Mouse (Mus musculus) frontal cortex, postnatal 25 days (tissue): Measurements from ENCODE around the gene Slc7a11.

Source experiments
- DNase-seq, 2 experiments: peaks; one replicate each; pipeline ENCODE4 v3.0.0; 2022; ENCODE audit warnings: low spot score in 2 of 2

The Slc7a11 gene

DNA sequence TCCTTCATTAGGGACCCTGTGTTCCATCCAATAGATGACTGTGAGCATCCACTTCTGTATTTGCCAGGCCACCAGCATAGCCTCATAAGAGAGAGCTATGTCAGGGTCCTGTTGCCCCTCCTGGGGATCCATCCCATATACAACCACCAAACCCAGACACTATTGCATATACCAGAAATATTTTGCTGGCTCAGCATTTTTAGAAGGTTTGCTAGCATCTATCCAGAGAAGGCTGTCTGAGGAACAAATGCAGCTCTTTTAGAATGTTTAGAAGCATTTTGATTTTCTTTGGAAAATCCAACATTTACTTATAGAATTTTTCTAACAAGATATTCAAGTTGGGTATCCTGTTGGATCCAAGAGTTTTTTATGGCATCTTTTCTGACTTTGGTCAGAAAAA, 299.3 kb downstream of the Slc7a11 start:
- DNase-seq, result no peak

DNA sequence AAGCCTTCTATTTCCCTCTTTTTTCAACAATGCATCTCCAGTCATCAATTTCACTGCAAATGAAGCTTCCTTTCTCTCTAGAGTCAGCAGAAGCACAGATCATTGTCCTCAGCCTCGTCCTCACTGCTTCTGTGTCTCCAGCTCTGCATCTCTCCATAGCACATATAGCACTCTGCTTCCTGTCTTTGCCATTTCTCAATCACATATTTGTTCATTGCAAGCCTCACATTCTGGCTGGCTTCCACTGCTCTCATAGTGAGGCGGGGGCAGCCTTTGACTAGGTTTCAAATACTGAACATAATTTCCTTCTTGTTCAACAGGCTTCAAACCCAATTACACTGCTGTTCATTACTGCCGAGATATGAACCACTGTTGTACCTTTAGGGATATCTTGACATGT, 305.1 kb downstream of the Slc7a11 start:
- DNase-seq, result no peak

DNA sequence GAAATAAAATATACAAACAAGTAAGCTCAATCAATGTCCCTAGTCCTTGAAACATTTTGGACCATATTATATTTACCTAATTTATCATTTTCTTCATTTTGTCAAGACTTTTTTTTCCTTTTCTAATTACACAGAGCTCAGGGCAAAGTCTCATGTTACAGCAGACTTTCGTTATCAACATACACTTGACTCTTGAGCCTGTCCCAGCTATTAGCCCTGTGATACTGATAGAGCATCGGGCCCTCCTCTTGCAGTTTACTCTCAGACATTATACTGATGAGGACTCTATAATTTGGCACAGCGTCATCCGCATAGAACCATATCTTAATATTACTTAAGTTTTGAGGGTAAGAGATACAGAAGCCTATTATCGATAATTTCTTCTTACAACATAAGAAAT, 311.2 kb downstream of the Slc7a11 start:
- no peak for DNase-seq

DNA sequence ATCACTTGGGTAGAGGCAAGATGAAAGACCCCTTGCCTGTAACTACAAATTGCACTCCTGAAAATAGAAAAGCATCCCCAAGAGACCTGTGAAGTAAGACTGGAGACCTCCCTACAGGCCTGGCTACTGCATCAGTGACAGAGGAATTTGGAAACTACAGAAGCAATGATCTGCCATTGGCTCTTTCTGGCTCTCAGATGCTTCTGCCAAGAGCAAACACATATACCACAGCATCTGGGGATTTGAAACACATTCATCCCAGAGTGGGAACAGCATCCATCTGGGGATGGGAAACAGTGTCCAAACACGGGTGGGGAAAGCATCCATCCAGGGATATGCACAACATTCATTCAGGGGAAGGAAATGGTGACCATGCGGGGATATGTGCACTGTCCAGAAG, 313.1 kb downstream of the Slc7a11 start:
- no peak for DNase-seq

DNA sequence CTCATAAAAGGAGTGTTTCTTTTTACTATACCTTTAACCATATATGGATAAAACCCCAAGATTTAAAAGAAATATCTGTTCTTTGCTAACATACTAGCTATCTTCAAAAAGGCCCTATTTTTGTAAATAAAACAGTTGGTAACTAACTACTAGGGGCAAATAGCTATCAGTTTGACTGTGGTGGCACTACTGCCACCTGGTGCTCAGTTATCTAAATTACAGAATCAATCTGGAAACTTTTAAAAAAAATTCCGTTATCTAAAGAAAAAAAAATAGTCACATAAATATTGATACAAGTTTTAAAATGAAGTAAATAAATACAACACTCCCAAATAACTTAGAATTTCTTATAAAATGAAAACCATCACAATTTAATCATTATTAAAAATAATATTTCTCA, 322.4 kb downstream of the Slc7a11 start:
- DNase-seq, result no peak

DNA sequence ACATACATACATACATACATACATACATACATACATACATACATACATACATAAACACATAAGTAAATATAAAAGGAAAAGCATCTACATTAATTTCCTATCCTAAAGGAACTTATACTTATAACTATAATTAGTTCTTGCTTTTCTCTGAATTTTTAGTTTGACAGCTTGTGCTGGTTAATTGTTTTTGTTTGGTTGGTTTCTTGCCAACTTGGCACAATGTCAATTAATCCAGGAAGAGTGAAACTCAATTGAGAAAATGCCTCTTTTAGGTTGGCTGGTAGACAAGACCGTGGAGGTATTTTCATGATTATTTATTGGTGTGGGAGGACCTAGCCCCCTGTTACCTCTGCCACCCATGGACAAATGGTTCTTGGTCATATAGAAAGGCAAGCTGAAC, 327.1 kb downstream of the Slc7a11 start:
- no peak for DNase-seq

DNA sequence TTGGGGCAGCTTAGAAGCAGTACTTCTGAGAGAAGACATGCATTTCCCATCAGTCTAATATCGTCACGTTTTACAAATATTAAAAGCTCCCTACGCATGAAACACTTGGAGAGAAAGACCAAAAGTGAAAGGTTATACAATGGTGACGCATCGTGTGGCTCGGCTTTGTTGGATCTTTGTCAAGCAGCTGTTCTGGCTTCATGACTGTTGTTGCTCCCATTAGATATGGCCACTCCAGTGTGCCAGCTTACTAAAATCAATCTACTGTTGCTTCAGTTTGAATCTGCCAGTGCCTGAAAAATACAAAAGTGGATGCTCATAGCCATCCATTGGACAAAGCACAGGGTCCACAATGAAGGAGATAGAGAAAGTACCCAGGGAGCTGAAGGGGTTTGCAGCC, 337.9 kb downstream of the Slc7a11 start:
- no peak for DNase-seq

DNA sequence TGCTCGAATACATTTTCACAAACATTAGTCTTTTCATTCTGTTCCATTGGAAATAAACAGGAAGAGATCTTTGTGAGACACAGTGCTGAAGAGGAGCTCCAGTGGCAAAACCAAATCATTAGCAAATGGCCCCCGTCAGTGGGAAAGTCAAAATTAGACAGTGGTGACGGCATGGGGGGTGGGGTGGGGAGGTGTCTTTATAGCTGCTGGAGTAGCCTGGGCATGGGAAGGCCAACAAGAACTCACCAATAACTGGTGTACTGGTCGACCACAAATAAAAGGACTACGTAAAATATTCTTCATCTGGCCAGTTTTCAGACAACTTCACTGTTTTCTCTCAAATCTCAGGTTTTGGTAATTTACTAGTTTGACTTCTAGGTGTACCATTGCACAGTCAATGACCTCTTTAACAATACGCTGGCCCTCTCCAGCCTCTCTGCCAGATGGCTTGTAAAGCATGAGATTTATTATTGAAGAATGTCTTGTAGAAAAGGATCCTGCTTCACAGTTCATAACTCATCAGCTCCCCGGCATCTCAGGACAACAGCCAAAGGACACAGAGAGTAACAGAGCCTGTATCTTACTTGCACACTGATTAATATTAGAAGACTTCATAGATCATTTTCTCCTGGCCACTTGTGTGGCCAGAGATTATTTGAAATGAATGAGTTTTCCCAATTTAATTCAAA, 348.9 kb downstream of the Slc7a11 start:
- DNase-seq, result no peak

DNA sequence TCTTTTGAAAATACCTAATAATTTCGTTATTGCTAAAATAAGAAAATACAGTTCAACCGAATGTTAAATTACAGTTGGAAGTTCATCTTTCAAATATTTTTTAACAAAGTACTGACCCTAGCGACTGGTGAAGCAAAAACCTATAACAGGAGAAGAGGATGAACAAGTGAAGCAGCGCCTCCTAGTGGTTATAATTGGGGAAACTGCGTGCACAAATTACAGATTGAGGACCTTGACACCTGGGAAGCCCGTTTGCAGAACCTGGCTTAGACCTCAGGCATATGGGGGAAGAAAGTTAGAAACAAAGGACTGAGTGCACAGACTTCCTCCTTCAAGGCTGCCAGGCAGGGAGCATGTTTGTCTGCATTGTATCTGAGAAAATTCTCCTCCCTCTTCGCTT, 366.4 kb downstream of the Slc7a11 start:
- peak; percentile 27 to 31 for DNase-seq

DNA sequence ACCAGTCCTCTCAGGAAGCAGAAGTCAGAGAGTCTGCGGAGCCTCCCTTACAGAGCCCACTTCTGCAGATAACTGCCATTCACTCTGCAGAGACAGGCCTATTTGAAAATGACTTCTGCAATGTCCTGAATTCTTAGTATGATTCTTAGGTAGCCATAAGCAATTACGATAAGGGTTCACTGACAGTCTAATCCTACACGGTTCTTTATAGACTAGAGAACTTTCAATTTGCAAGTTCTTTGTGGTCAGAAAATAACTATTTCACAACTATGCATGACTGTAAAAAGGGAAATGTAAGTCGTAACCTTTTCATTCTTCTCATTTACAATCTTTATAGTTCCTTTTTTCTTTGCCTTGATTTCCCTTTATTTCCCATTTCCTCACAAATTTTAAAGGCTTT, 380.0 kb downstream of the Slc7a11 start:
- no peak for DNase-seq

DNA sequence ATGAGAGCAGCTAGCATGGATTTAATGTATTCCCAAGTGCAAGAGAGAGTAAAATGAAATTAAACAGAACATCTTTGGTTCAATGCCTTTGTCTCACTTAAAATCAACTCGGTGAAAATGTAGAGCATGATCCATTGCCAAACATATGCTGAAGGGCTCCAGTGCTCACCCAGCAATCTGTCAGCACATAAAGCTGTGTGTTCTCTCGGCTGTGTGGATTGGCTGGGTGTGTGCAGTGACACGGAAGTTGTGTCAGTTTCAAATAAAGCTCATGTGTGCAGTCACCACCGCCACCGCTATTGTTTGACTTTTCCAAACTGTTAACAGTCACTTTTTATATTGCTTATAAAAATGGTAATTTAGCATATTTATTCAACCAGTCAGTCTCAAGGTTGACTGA, 398.7 kb downstream of the Slc7a11 start:
- no peak for DNase-seq

DNA sequence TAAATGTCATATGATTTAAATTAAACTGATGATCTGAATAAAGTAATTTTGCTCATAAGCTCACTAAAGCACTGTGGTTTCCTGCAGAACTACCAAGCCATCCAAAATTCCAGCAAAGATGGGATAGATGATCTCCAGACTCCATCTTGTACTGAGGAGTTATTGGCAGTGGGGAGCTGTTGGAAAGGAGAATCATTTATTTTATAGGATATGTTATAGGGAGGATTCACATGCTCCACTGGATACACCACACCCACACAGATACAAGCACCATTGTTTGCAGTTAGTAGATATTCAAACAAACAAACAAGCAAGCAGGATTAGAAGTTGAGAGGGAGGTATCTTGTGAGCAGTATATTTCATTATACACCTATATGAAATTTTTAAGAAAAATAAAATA, 399.3 kb downstream of the Slc7a11 start:
- DNase-seq, result no peak

DNA sequence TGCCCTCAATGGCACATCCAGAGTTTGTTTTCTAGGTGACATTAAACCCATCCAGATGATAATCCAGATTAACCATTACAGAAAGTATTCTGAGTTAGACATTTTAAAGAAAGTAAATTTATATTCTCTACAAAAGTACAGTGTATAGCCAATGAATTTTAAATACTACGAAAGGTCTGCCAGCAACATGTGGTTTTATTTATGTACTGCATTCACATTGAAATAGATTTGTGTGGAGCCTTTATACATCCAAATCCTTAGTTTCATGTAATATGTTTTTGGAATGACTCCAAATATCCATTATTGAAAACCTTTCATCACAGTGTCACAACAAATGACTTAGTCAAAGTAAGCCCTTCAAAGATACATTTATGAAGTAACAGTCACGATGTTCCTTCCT, 402.3 kb downstream of the Slc7a11 start:
- no peak for DNase-seq

DNA sequence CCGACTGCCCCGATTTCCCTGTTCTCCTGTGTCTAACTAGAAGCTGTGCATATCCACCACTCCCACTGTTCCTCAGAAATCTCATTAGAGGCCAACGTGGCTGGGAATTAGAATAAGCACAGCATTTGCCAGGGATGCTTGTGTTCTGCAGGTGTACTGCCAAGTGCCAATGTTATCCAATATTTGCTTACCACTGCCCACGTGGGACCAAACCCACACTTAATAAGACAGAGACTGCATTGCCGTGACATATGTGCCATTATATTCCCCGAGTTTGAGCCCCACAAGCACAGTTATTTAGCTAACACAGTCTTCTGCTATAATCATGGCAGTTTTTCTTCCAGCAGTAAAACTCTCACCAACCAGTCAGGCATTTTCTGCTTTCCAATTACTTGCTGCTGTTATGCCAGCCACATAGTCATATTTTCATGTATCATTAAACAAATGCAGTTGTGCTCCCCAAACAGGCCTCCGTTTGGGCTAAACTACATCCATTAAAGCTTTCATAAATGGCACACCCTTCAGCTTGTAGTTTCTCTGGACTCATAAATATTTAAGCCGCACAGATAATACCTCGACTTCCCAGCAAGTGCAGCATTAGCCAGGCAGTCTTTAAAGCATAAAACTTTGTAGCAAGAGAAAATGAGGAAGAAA, 407.4 kb downstream of the Slc7a11 start:
- no peak for DNase-seq

DNA sequence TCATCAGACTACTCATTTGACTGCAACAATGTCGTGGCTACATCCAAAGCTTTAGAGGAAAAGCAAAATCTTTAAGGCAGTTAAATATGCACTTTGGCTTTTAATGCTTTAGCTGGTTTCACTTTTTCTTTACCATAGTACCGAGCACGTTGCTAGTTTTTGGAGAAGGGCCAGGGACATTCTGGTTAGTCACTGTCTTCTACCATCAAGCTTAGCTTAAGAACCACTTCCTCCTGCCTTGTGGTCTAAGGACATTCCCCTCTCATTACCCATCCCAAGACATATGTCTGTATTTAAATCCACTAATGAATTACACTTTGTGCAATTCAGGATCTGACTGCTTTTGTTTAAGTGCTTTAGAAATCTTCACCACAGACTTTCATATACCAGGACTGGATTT, 410.1 kb downstream of the Slc7a11 start:
- no peak for DNase-seq

DNA sequence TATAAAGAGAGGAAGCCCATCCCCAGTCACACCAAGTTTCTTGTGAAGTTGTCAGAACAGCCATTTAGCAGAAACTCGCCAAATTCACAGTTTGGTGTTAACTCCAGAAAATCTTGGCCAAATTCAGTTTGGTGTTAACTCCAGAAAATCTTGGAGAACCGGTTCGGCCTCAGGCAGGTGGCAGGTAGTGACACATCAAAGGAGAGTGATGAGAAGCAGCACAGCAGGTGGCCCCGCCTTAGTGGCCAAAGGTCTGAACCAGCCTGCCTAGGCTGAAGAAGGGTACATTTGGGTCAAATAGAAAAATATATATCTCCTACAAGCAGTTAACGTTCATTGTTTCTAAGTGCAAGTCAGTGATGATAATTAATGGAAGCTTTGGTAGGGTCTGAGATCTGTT, 417.4 kb downstream of the Slc7a11 start:
- no peak for DNase-seq

DNA sequence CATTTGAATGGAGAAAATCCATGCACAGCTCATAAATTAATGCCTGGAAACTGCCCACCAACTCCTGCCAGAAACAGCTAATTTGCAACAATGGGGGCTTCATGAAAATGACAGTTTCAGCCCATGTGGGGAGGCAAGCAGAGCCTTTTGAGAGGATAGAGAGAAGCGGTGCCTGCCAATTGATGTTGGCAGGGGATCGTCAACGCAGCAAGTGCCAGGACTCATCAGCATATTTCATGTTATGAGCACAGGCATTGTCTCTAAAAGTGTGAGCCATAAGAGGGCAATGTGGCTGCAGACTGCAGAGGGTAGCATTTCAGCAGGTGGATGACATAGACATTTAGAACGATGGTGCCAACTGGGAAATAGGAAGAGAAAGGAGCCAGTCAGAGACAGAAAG, 429.0 kb downstream of the Slc7a11 start:
- DNase-seq, result peak in 1 of 2 experiments; percentile 9

DNA sequence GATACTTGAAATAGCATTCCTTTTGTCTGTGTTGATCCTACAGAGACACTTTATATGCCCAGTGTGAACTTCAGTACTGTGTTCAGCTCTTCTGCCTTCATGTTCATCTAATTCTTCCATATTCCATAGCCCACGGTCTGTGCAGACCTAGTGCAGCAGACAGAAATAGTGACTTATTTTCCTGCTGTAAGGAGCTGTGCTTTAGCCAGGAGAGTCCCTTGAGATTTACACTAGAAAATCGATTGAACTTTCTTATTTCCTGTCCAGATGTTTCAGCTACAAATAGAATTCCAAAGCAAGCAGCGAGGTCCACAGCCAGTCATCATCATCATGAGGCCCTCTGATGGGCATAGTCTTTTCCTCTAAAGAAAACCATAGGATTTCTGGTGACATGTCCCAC, 431.4 kb downstream of the Slc7a11 start:
- no peak for DNase-seq

DNA sequence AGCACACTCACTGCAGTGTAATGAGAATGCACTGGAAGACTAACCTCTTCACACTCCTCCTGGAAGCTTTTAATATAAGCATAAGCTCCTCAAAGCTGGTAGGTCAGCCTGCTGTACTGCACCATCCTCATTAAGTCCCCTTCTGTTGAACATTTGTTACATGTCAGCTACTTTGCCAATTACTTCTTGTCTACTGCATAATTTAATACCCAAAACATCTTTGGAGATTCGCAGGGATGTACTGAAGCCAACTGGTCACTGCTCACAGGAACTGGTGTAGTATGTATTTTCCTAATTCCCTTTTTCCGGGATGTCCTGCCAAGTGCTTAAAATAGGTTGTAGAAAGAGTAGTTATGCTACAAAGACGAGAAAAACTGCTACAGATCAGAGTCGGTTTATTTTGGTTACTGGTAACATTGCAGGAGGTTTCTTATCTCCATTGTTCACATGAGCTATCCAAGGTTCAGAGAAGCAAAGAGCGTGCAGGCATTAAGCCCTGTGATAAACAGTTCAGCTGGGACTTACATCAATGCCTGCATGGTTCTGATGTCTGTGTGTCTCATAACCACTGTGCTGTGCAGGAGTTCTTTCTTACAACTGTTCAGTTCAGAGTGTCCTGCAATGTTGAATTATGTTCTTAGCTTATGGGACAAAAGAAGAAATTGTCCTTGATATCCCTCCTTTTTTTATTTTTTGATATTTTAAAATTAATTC, 439.3 kb downstream of the Slc7a11 start:
- no peak for DNase-seq

DNA sequence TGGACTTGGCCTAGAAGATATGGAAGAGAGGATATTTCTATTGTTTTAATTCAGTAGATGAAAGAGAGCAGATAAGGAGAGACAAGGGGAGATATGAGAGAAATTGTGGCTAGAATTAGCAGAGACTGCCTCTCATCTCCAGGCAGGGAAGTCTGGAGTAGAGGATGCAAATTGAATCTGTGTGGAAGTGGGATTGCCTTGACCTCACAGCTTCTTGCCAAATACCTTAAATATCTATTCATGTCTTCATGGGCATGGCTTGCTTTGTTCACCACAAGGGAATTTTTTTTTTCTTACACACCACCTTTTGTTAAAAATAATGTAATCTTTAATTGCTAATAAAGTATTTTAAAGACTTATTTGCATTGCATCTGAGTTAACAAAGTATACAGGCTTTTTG, 441.3 kb downstream of the Slc7a11 start:
- no peak for DNase-seq

DNA sequence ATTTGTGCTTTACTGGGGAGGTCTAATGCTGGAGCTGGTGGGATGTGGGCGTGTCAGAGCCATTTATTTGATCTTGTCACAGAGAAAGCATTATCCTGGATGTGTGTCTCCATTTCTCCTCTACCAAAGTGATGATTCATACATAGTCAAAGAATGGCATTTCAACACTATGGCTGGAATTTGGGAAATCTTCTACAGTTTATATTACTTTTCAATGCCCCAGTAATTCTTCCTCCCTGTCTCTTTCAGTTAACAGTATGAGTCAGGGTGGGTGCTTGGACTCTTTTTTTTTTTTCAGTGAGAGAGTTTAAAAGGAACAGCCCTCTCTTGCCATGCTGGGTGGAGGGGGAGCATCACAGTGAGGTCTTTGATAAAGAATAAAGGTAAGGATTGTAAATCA, 441.8 kb downstream of the Slc7a11 start:
- no peak for DNase-seq

DNA sequence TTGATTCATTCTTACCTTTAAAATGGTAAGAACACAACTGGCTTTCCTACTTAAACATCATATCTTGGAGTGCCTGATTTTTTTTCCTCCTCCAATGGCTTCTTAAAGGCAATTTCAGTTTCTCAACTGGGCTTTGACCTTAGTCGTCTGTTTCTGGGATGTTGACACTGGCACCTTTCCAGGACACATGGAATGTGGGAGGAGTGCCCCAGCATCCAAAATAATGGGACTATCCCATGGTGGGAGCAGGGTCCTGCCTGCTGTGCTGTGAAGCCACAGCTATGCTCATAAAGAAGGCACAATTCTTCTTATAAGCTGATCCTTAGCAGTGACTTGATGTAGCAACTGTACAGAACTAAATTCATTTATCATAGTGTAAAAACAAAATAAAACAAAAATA, 450.5 kb downstream of the Slc7a11 start:
- DNase-seq, result no peak

DNA sequence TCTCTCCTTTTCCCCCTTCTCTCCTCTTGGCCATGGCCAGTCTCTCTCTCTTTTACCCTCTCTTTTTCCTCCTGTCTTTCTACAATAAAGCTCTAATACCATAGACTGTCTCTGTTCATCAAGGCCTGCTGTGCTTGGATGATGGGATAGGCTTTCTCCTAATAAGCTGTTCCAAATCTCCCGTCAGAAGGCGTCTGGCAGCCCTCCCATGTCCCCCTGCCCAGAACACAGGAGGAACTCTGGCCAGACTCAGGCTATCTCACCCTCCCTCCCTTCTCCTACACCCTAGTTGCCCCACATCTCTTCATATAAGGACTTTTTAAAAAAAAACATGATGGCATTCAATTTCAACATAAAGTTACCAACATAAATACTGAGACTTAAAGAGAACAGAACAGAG, 456.2 kb downstream of the Slc7a11 start:
- no peak for DNase-seq
